Mouse (Mus musculus): ENCODE data around the gene Ehd2. TPM values are rescaled to one million over a fixed set of nuclear protein-coding genes. Genes with fewer than 3 reads are reported as not detected.

Gene Ehd2
- total and polyA plus RNA-seq, 2 experiments from 2014 or later = 4.4 to 9.5 TPM

DNA sequence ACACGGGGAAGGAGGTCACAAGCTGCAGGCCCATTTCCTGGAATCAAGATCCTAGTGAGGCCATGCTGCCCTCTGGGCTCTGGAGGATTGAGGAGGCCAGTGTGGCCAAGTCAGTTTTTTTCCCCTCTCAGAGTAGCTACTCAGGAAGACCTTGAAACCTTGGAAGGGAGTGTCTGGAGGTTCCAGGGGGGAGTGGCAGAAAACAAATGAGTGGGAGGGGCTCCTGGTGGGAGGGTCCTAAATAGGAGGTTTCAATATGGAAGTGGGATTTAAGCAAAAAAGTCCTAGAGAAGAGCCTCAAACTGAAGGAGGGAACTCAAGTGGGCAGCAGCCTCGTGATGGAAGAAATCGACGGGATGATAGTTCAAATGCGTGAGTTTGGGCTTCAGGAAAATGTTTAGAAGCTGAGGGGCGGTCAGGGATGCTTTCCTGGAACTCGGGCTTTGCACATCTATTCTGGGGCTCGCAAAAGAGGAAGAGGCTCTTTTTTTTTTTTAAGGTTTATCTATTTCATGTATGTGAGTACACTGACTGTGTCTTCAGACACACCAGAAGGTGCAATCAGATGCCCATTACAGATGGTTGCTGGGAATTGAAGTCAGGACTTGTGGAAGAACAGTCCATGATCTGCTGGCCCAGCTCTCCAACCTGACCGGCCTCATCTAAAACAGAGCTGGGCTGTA lies 65.9 kb downstream of the Ehd2 start:
- Histone ChIP-seq H3K36me3 (ENCODE audit: insufficient read depth, low read length) (no peaks in the 10 kb centered on the region), H3K4me3 (ENCODE audit: low read length) (no peak overlapping the region), H3K4me1 (ENCODE audit: insufficient read depth, low read length) (no peaks in the 10 kb centered on the region), H3K9me3 (ENCODE audit: low read length) (no peaks in the 10 kb centered on the region), H3K9ac (replicated peaks; ENCODE audit: low read length) (no peak overlapping the region), H3K27ac (no peak overlapping the region), H3K27me3 (ENCODE audit: insufficient read depth, low read length) (no peaks in the 10 kb centered on the region), H3K4me2 (ENCODE audit: low read depth, low read length) (no peak overlapping the region)
- no peak for TF ChIP-seq CTCF (IDR thresholded peaks at IDR 0.05; ENCODE audit: low read depth)
- DNase-seq (ENCODE audit: low spot score) (no peak), ATAC-seq (no peak)
- 81% methylated on average over 9 of the region's 9 CpGs for WGBS

Other genes starting within 250 kb of the Ehd2 start
- gene Obox5, start 217.4 kb downstream of the Ehd2 start, total RNA-seq (2014; rRNA removed) = not detected in 2 replicates
- gene Obox5, start 217.4 kb downstream of the Ehd2 start, polyA plus RNA-seq (2015; fragmentation: Nextera tagmentation; extraction: Ambion mirVana) = not detected in 2 replicates
- not detected in 2 replicates for gene Obox6, start 127.9 kb downstream of the Ehd2 start, total RNA-seq (2014; rRNA removed)
- not detected in 2 replicates for gene Obox6, start 127.9 kb downstream of the Ehd2 start, polyA plus RNA-seq (2015; fragmentation: Nextera tagmentation; extraction: Ambion mirVana)
- not detected in 2 replicates for gene Crx, start 87.6 kb downstream of the Ehd2 start, total RNA-seq (2014; rRNA removed)
- gene Crx, start 87.6 kb downstream of the Ehd2 start, polyA plus RNA-seq (2015; fragmentation: Nextera tagmentation; extraction: Ambion mirVana) = not detected in 2 replicates
- gene Crxos, start 85.0 kb downstream of the Ehd2 start, total RNA-seq (2014; rRNA removed) = not detected in 2 replicates
- 0.15 TPM in 1 of 2 replicates, not detected in the other for gene Crxos, start 85.0 kb downstream of the Ehd2 start, polyA plus RNA-seq (2015; fragmentation: Nextera tagmentation; extraction: Ambion mirVana)
- gene Selenow, start 45.2 kb downstream of the Ehd2 start, total RNA-seq (2014; rRNA removed) = 501 and 566 TPM in 2 replicates
- gene Selenow, start 45.2 kb downstream of the Ehd2 start, polyA plus RNA-seq (2015; fragmentation: Nextera tagmentation; extraction: Ambion mirVana) = 1,894 and 2,002 TPM in 2 replicates
- 76.5 and 82.1 TPM in 2 replicates for gene Nop53, start 21.5 kb downstream of the Ehd2 start, total RNA-seq (2014; rRNA removed)
- gene Nop53, start 21.5 kb downstream of the Ehd2 start, polyA plus RNA-seq (2015; fragmentation: Nextera tagmentation; extraction: Ambion mirVana) = 124 and 127 TPM in 2 replicates
- gene Bicra, start 80.4 kb upstream of the Ehd2 start, total RNA-seq (2014; rRNA removed) = 6.2 and 8.5 TPM in 2 replicates
- gene Bicra, start 80.4 kb upstream of the Ehd2 start, polyA plus RNA-seq (2015; fragmentation: Nextera tagmentation; extraction: Ambion mirVana) = 3.4 and 3.8 TPM in 2 replicates
- gene Zfp541, start 94.2 kb upstream of the Ehd2 start, total RNA-seq (2014; rRNA removed) = 0.31 and 0.72 TPM in 2 replicates
- gene Zfp541, start 94.2 kb upstream of the Ehd2 start, polyA plus RNA-seq (2015; fragmentation: Nextera tagmentation; extraction: Ambion mirVana) = 0.15 and 0.24 TPM in 2 replicates
- gene Napa, start 130.9 kb upstream of the Ehd2 start, total RNA-seq (2014; rRNA removed) = 413 and 441 TPM in 2 replicates
- 253 and 256 TPM in 2 replicates for gene Napa, start 130.9 kb upstream of the Ehd2 start, polyA plus RNA-seq (2015; fragmentation: Nextera tagmentation; extraction: Ambion mirVana)
- 33.3 and 41.7 TPM in 2 replicates for gene Kptn, start 152.3 kb upstream of the Ehd2 start, total RNA-seq (2014; rRNA removed)
- gene Kptn, start 152.3 kb upstream of the Ehd2 start, polyA plus RNA-seq (2015; fragmentation: Nextera tagmentation; extraction: Ambion mirVana) = 33.2 and 35.8 TPM in 2 replicates
- gene Slc8a2, start 162.3 kb upstream of the Ehd2 start, total RNA-seq (2014; rRNA removed) = 78.6 and 79.4 TPM in 2 replicates
- gene Slc8a2, start 162.3 kb upstream of the Ehd2 start, polyA plus RNA-seq (2015; fragmentation: Nextera tagmentation; extraction: Ambion mirVana) = 1.2 TPM in 2 replicates
- 76.6 and 81.3 TPM in 2 replicates for gene Meis3, start 207.5 kb upstream of the Ehd2 start, total RNA-seq (2014; rRNA removed)
- 77.5 and 84.6 TPM in 2 replicates for gene Meis3, start 207.5 kb upstream of the Ehd2 start, polyA plus RNA-seq (2015; fragmentation: Nextera tagmentation; extraction: Ambion mirVana)